Mouse (Mus musculus): ENCODE results near the gene Vps33b.

Gene Vps33b

GRCm38 (mm10) chr7:80268897-80269750 is at the start of gene Vps33b:
Gene Vps33b (plus strand): TSS chr7:80269649.
- in situ Hi-C loops (cut with MboI), result no loop called here

- in situ Hi-C loops (cut with MboI), result no loop called here
Observed at GRCm38 (mm10) chr7:80220237-80220797, 49.1 kb upstream of the Vps33b start.

- in situ Hi-C loops (cut with MboI), result no loop called here
Observed at GRCm38 (mm10) chr7:80221179-80221750, 48.2 kb upstream of the Vps33b start.

GRCm38 (mm10) chr7:80227065-80227464 is 42.4 kb upstream of the Vps33b start:
- in situ Hi-C loops (cut with MboI), result no loop called here

GRCm38 (mm10) chr7:80230196-80230595 is 39.3 kb upstream of the Vps33b start:
- in situ Hi-C loops (cut with MboI), result no loop called here

- in situ Hi-C loops (cut with MboI), result no loop called here
Observed at GRCm38 (mm10) chr7:80231971-80232488, 37.4 kb upstream of the Vps33b start.

- in situ Hi-C loops (cut with MboI), result no loop called here
Observed at GRCm38 (mm10) chr7:80232489-80233029, 36.9 kb upstream of the Vps33b start, which contains the start of the genes Cib1 and Gdpgp1. Gene Cib1 (minus strand): TSS chr7:80232813. Gene Gdpgp1 (plus strand): TSS chr7:80232865.

- in situ Hi-C loops (cut with MboI), result no loop called here
Observed at GRCm38 (mm10) chr7:80233799-80234198, 35.6 kb upstream of the Vps33b start.

GRCm38 (mm10) chr7:80238542-80238941 is 30.9 kb upstream of the Vps33b start:
- in situ Hi-C loops (cut with MboI), result no loop called here

- in situ Hi-C loops (cut with MboI), result no loop called here
Observed at GRCm38 (mm10) chr7:80241661-80242060, 27.8 kb upstream of the Vps33b start.

- in situ Hi-C loops (cut with MboI), result no loop called here
Observed at GRCm38 (mm10) chr7:80244851-80245250, 24.6 kb upstream of the Vps33b start.

GRCm38 (mm10) chr7:80246148-80246721 is 23.2 kb upstream of the Vps33b start, which contains the start of gene Ttll13:
Gene Ttll13 (plus strand): TSS chr7:80246376.
- in situ Hi-C loops (cut with MboI), result no loop called here

GRCm38 (mm10) chr7:80246859-80247258 is 22.6 kb upstream of the Vps33b start:
- in situ Hi-C loops (cut with MboI), result no loop called here

GRCm38 (mm10) chr7:80252437-80252836 is 17.0 kb upstream of the Vps33b start:
- in situ Hi-C loops (cut with MboI), result no loop called here

- in situ Hi-C loops (cut with MboI), result no loop called here
Observed at GRCm38 (mm10) chr7:80252886-80253285, 16.6 kb upstream of the Vps33b start.

GRCm38 (mm10) chr7:80255981-80256380 is 13.5 kb upstream of the Vps33b start:
- in situ Hi-C loops (cut with MboI), result no loop called here

- in situ Hi-C loops (cut with MboI), result no loop called here
Observed at GRCm38 (mm10) chr7:80257706-80258105, 11.7 kb upstream of the Vps33b start.

GRCm38 (mm10) chr7:80260625-80261371 is 8.7 kb upstream of the Vps33b start, which contains the start of gene Ngrn:
Gene Ngrn (plus strand): TSS chr7:80261215.
- in situ Hi-C loops (cut with MboI), result no loop called here

GRCm38 (mm10) chr7:80261372-80261990 is 8.0 kb upstream of the Vps33b start:
- in situ Hi-C loops (cut with MboI), result no loop called here

GRCm38 (mm10) chr7:80264606-80265005 is 4.8 kb upstream of the Vps33b start:
- in situ Hi-C loops (cut with MboI), result no loop called here

GRCm38 (mm10) chr7:80267764-80268163 is 1.7 kb upstream of the Vps33b start:
- in situ Hi-C loops (cut with MboI), result no loop called here
